Mouse (Mus musculus): ENCODE data around the gene Meis3. TPM values are rescaled to one million over a fixed set of nuclear protein-coding genes. Genes with fewer than 3 reads are reported as not detected.
A peak's percentile ranks its signal among the peaks of the same experiment; 100 is the strongest.

Meis3 gene
- polyA plus RNA-seq (2014; fragmentation: Nextera tagmentation; extraction: Ambion mirVana), result 171 and 196 TPM in 2 replicates

GRCm38 (mm10) chr7:16174597-16175541, at the start of gene Meis3:
Meis3 (plus strand) TSS chr7:16175090.
- peak; percentile 84 for DNase-seq (ENCODE audit: low spot score)
- Histone ChIP-seq H3K9me3 (ENCODE audit: control insufficient read depth, low read length) (0 out of 2 replicates have a peak, but pooled peaks cover 2% of the 10 kb centered on the region), H3K36me3 (ENCODE audit: control insufficient read depth, insufficient read depth, low read length) (peaks cover 10% of the 10 kb centered on the region), H3K27ac (ENCODE audit: low read depth, low read length) (peak within 1 kb of the TSS; percentile 89), H3K27me3 (ENCODE audit: control insufficient read depth, insufficient read depth, low read length) (no peaks in the 10 kb centered on the region), H3K4me2 (ENCODE audit: low read depth) (peak within 1 kb of the TSS; percentile 78), H3K9ac (ENCODE audit: low read length) (peak within 1 kb of the TSS; percentile 89), H3K4me1 (ENCODE audit: control insufficient read depth, insufficient read depth, low read length) (peaks cover 32% of the 10 kb centered on the region), H3K4me3 (ENCODE audit: low read depth, low read length) (peak within 1 kb of the TSS; percentile 75)
- ATAC-seq (ENCODE audit: insufficient read depth, low FRiP score, low TSS enrichment), result peak; percentile 70
- under 1% methylated on average over 35 of the region's 42 CpGs for WGBS

- Histone ChIP-seq H3K4me3 (ENCODE audit: low read depth, low read length) (no peak overlapping the region), H3K4me1 (ENCODE audit: control insufficient read depth, insufficient read depth, low read length) (peaks cover 9% of the 10 kb centered on the region), H3K4me2 (ENCODE audit: low read depth) (no peak overlapping the region), H3K36me3 (ENCODE audit: control insufficient read depth, insufficient read depth, low read length) (no peaks in the 10 kb centered on the region), H3K9me3 (ENCODE audit: control insufficient read depth, low read length) (no peaks in the 10 kb centered on the region), H3K27ac (ENCODE audit: low read depth, low read length) (no peak overlapping the region), H3K27me3 (ENCODE audit: control insufficient read depth, insufficient read depth, low read length) (0 out of 2 replicates have a peak, but pooled peaks cover under 1% of the 10 kb centered on the region), H3K9ac (ENCODE audit: low read length) (no peak overlapping the region)
- DNase-seq (ENCODE audit: low spot score) (no peak), ATAC-seq (ENCODE audit: insufficient read depth, low FRiP score, low TSS enrichment) (no peak)
- 88% methylated on average over 9 of the region's 9 CpGs for WGBS
These were observed 49.1 kb upstream of the Meis3 start for GRCm38 (mm10) chr7:16125829-16126228.

- WGBS, result 91% methylated on average over 6 of the region's 6 CpGs
- Histone ChIP-seq H3K27ac (ENCODE audit: low read depth, low read length) (no peak overlapping the region), H3K9ac (ENCODE audit: low read length) (no peak overlapping the region), H3K4me3 (ENCODE audit: low read depth, low read length) (no peak overlapping the region), H3K36me3 (ENCODE audit: control insufficient read depth, insufficient read depth, low read length) (no peaks in the 10 kb centered on the region), H3K4me1 (ENCODE audit: control insufficient read depth, insufficient read depth, low read length) (peaks cover 29% of the 10 kb centered on the region), H3K9me3 (ENCODE audit: control insufficient read depth, low read length) (no peaks in the 10 kb centered on the region), H3K4me2 (ENCODE audit: low read depth) (no peak overlapping the region), H3K27me3 (ENCODE audit: control insufficient read depth, insufficient read depth, low read length) (0 out of 2 replicates have a peak, but pooled peaks cover 2% of the 10 kb centered on the region)
- ATAC-seq (ENCODE audit: insufficient read depth, low FRiP score, low TSS enrichment) (no peak), DNase-seq (ENCODE audit: low spot score) (no peak)
These were observed 46.5 kb upstream of the Meis3 start for GRCm38 (mm10) chr7:16128344-16128743.

- Histone ChIP-seq H3K4me1 (ENCODE audit: control insufficient read depth, insufficient read depth, low read length) (peaks cover 32% of the 10 kb centered on the region), H3K27ac (ENCODE audit: low read depth, low read length) (no peak overlapping the region; the same call in 1 of the 2 replicates), H3K27me3 (ENCODE audit: control insufficient read depth, insufficient read depth, low read length) (0 out of 2 replicates have a peak, but pooled peaks cover 2% of the 10 kb centered on the region), H3K9me3 (ENCODE audit: control insufficient read depth, low read length) (no peaks in the 10 kb centered on the region), H3K9ac (ENCODE audit: low read length) (no peak overlapping the region), H3K4me3 (ENCODE audit: low read depth, low read length) (no peak overlapping the region), H3K36me3 (ENCODE audit: control insufficient read depth, insufficient read depth, low read length) (no peaks in the 10 kb centered on the region), H3K4me2 (ENCODE audit: low read depth) (peak overlapping the region; percentile 82)
- WGBS, result 66% methylated on average over 5 of the region's 5 CpGs
- DNase-seq (ENCODE audit: low spot score), result no peak
- no peak for ATAC-seq (ENCODE audit: insufficient read depth, low FRiP score, low TSS enrichment)
These were observed 46.0 kb upstream of the Meis3 start for GRCm38 (mm10) chr7:16128899-16129298.

- H3K9me3 ChIP-seq (ENCODE audit: control insufficient read depth, low read length), result no peaks in the 10 kb centered on the region
- peaks cover 35% of the 10 kb centered on the region for H3K4me1 ChIP-seq (ENCODE audit: control insufficient read depth, insufficient read depth, low read length)
- peak within 1 kb of the TSS; percentile 82 for H3K4me2 ChIP-seq (ENCODE audit: low read depth)
- 0 out of 2 replicates have a peak, but pooled peaks cover 2% of the 10 kb centered on the region for H3K27me3 ChIP-seq (ENCODE audit: control insufficient read depth, insufficient read depth, low read length)
- 1% methylated on average over 12 of the region's 12 CpGs for WGBS
- H3K27ac ChIP-seq (ENCODE audit: low read depth, low read length), result peak within 1 kb of the TSS; percentile 70
- ATAC-seq (ENCODE audit: insufficient read depth, low FRiP score, low TSS enrichment), result peak; percentile 78
- DNase-seq (ENCODE audit: low spot score), result peak; percentile 88
- peak within 1 kb of the TSS; percentile 70 for H3K9ac ChIP-seq (ENCODE audit: low read length)
- no peaks in the 10 kb centered on the region for H3K36me3 ChIP-seq (ENCODE audit: control insufficient read depth, insufficient read depth, low read length)
- peak within 1 kb of the TSS; percentile 64 for H3K4me3 ChIP-seq (ENCODE audit: low read depth, low read length)
These were observed 45.5 kb upstream of the Meis3 start, which contains the start of gene Slc8a2 for GRCm38 (mm10) chr7:16129421-16129845. Slc8a2 (plus strand) TSS chr7:16129826.

GRCm38 (mm10) chr7:16129846-16130691, 44.8 kb upstream of the Meis3 start:
- H3K27ac ChIP-seq (ENCODE audit: low read depth, low read length), result peak overlapping the region; percentile 70
- peak overlapping the region; percentile 82 for H3K4me2 ChIP-seq (ENCODE audit: low read depth)
- DNase-seq (ENCODE audit: low spot score) (peak; percentile 87), ATAC-seq (ENCODE audit: insufficient read depth, low FRiP score, low TSS enrichment) (peak; percentile 72)
- no peaks in the 10 kb centered on the region for H3K9me3 ChIP-seq (ENCODE audit: control insufficient read depth, low read length)
- no peaks in the 10 kb centered on the region for H3K36me3 ChIP-seq (ENCODE audit: control insufficient read depth, insufficient read depth, low read length)
- peak overlapping the region; percentile 64 for H3K4me3 ChIP-seq (ENCODE audit: low read depth, low read length)
- H3K9ac ChIP-seq (ENCODE audit: low read length), result peak overlapping the region; percentile 70
- 0 out of 2 replicates have a peak, but pooled peaks cover 2% of the 10 kb centered on the region for H3K27me3 ChIP-seq (ENCODE audit: control insufficient read depth, insufficient read depth, low read length)
- H3K4me1 ChIP-seq (ENCODE audit: control insufficient read depth, insufficient read depth, low read length), result peaks cover 35% of the 10 kb centered on the region
- 1% methylated on average over 34 of the region's 38 CpGs for WGBS

GRCm38 (mm10) chr7:16130956-16131634, 43.8 kb upstream of the Meis3 start:
- H3K27ac ChIP-seq (ENCODE audit: low read depth, low read length), result 0 out of 2 replicates have a peak overlapping the region, but pooled peaks have one; percentile 34
- H3K4me3 ChIP-seq (ENCODE audit: low read depth, low read length), result peak overlapping the region; percentile 64
- H3K4me2 ChIP-seq (ENCODE audit: low read depth), result peak overlapping the region; percentile 82
- DNase-seq (ENCODE audit: low spot score) (no peak), ATAC-seq (ENCODE audit: insufficient read depth, low FRiP score, low TSS enrichment) (no peak)
- H3K4me1 ChIP-seq (ENCODE audit: control insufficient read depth, insufficient read depth, low read length), result peaks cover 38% of the 10 kb centered on the region
- peak overlapping the region; percentile 70 for H3K9ac ChIP-seq (ENCODE audit: low read length)
- H3K9me3 ChIP-seq (ENCODE audit: control insufficient read depth, low read length), result no peaks in the 10 kb centered on the region
- 0 out of 2 replicates have a peak, but pooled peaks cover 2% of the 10 kb centered on the region for H3K27me3 ChIP-seq (ENCODE audit: control insufficient read depth, insufficient read depth, low read length)
- H3K36me3 ChIP-seq (ENCODE audit: control insufficient read depth, insufficient read depth, low read length), result no peaks in the 10 kb centered on the region
- 43% methylated on average over 13 of the region's 13 CpGs for WGBS

Data from neural tube, embryonic 11.5 days (tissue).